Mouse (Mus musculus) liver, adult 10 weeks (tissue): ENCODE results near the gene Atat1. TPM values are rescaled to one million over a fixed set of nuclear protein-coding genes. Genes with fewer than 3 reads are reported as not detected.

Experiments
- polyA plus RNA-seq: library from polyadenylated mRNA; stranded (reverse); fragments of 350-450 nt; fragmentation: Illumina TruSeq; extraction: RNeasy Lipid Tissue Mini Kit (QIAGEN cat#74804); gene quantifications from one replicate; pipeline ENCODE4 v1.2.3, GENCODE M21; 2014; ENCODE audit warnings: low read depth, low replicate concordance

Atat1 gene
- polyA plus RNA-seq = 10.3 TPM

DNA sequence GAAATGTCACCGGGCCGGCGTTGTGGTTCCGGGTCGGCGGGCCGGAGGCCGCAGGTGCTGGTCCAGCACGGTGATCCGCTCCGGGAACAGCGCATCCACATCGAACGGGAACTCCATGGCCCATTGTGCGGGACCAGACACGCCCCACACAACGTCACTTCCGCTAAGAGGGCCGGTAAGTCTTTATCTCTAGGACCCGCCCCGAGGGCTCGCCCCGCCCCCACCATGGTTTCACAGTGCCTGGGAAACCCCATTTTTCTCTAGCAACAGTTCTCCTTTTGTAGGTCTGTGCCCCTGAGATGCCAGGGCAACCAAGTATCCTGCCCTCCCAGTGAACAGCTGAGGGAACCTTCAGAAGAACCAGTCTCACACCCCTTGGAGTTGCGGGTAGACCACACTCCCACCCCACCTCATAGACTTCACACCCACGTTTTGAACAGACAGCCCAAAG is at the start of gene Atat1:
TSS of gene Atat1 (minus strand) at position 157 of the 451 bp plus-strand sequence.

GRCm38 (mm10) chr17:35916297-35917142 is 6.6 kb upstream of the Atat1 start, which contains the start of the genes Mrps18b and Ppp1r10:
Gene Mrps18b, minus strand, starts transcription at chr17:35916389.
Gene Ppp1r10, plus strand, starts transcription at chr17:35916434.

DNA sequence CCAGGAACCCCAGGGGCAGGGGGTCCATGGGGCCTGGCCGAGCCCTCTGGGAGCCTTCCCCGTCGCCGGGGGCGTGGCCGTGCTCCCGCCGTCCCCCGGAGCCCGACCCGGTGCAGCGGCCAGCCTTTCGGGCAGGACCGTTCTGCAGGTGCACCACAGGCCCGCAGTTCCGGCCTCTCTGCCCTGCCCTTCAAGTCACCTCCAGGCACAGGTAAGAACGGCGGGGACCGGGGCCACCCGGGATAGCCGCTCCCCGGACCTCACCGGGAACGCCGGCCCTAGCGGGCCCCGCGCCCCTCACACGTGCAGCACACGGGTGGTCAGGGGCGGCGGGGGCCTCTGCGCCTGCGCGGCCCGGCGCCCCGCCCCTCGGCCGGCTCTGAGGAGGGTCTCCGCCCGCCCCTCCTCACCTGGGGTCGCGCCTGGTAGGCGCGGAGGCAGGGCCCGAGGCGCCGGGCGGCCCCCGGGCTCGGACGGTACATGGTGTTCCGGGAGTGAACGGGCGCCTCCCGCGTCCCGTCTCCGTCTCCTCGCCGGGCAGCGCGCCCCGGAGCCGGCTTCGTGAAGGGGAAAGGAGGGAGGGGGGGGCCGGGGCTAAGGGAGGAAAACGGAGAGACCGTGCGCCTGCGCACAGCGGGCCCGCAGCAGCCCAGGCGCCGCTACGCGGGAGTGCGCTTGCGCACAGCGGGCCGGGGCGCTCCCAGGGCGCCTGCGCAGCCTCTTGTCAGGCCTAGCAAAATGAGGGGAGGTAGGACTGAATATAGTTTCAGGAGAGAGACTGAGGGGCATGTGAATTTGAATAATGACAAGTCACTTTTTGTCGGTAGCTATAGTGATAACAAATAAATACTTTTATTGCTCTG is 12.9 kb downstream of the Atat1 start, which contains the start of gene 2310061I04Rik:
TSS of gene 2310061I04Rik (minus strand) at position 651 of the 863 bp plus-strand sequence.

DNA sequence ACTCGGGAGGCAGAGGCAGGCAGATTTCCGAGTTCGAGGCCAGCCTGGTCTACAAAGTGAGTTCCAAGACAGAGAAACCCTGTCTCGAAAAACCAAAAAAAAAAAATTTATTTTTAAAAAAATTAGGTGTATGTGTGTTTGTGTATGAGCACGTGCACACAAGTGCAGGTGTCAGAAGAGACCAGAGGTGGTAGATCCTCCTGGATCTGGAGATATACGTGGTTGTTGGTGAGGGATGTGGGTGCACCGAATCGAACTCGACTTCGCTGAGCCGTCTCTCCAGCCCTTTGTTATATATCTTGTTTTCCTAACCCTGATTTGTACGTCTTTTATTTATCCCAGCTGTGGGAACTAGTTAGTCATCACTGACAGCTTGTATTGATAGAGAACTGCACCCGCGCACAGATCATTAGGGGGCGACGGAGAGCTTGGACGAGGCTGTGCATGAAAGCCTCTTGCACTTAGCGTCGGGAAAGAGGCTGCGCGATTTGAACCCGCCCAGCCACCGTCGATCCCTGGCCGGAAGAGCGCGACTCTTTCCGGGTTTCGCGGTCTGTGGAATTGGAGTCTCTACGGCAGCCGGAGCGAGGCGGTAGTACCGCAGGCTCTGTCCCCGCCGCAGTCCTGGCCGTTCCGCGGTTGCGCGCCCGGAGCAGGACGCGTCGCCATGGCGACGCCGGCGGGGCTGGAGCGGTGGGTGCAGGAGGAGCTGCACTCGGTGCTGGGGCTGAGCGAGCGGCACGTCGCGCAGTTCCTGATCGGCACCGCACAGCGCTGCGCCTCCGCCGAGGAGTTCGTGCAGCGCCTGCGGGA is 30.4 kb downstream of the Atat1 start, which contains the start of gene Dhx16:
TSS of gene Dhx16 (plus strand) at position 575 of the 813 bp plus-strand sequence.

GRCm38 (mm10) chr17:35865481-35866280 is 44.2 kb downstream of the Atat1 start, which contains the start of gene Ppp1r18:
Gene Ppp1r18, plus strand, starts transcription at chr17:35865593.

DNA sequence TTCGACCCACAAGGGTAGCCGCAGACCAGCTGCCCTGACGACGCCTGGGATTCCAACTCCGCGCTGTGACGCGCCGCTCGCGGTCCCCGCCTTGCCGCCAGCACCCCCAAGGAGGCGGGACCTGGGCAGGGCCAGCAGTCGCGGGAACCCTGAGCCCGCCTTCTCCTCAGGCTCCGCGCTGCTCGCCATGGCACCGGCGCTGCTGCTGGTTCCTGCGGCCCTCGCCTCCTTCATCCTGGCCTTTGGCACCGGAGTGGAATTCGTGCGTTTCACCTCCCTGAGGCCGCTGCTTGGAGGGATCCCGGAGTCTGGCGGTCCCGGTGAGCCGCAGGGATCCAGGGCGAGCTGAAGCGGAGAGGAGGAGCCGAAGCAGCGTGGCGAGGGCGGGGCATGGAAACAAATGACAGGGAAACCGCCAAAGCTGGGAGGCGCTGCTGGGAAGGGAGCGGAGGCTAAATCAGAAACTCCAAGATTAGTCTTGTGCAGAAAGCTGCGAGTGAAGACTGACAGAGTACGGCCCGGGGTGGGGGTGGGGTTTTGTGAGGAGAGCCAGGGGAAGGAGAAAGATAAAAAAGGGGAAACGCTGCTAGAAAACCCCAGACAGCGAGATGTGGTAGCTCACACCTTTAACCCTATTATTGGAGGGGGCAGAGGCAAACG is 48.5 kb downstream of the Atat1 start, which contains the start of gene Nrm:
TSS of gene Nrm (plus strand) at position 121 of the 660 bp plus-strand sequence.

Other genes starting within 250 kb of the Atat1 start
- gene Vars2, start 242.5 kb downstream of the Atat1 start, polyA plus RNA-seq = 0.85 TPM
- gene Gtf2h4, start 236.3 kb downstream of the Atat1 start, polyA plus RNA-seq = 2.5 TPM
- 0.13 TPM for gene Ddr1, start 205.5 kb downstream of the Atat1 start, polyA plus RNA-seq
- 0.85 TPM for gene Ier3, start 88.4 kb downstream of the Atat1 start, polyA plus RNA-seq
- 3.9 TPM for gene Flot1, start 86.8 kb downstream of the Atat1 start, polyA plus RNA-seq
- 13.4 TPM for gene Tubb5, start 71.8 kb downstream of the Atat1 start, polyA plus RNA-seq
- 4.7 TPM for gene Mdc1, start 68.6 kb downstream of the Atat1 start, polyA plus RNA-seq
- 0.34 TPM for gene Nrm, start 48.8 kb downstream of the Atat1 start, polyA plus RNA-seq
- gene Ppp1r18, start 44.5 kb downstream of the Atat1 start, polyA plus RNA-seq = 1.1 TPM
- gene Dhx16, start 30.3 kb downstream of the Atat1 start, polyA plus RNA-seq = 39.3 TPM
- 17.0 TPM for gene 2310061I04Rik, start 12.6 kb downstream of the Atat1 start, polyA plus RNA-seq
- gene Mrps18b, start 6.3 kb upstream of the Atat1 start, polyA plus RNA-seq = 25.6 TPM
- 12.4 TPM for gene Ppp1r10, start 6.4 kb upstream of the Atat1 start, polyA plus RNA-seq
- 15.0 TPM for gene Abcf1, start 59.7 kb upstream of the Atat1 start, polyA plus RNA-seq
- gene Gnl1, start 69.8 kb upstream of the Atat1 start, polyA plus RNA-seq = 1.5 TPM
- gene Prr3, start 70.2 kb upstream of the Atat1 start, polyA plus RNA-seq = 1.4 TPM
- 3.9 TPM for gene H2-T24, start 110.5 kb upstream of the Atat1 start, polyA plus RNA-seq
- gene H2-T23, start 122.8 kb upstream of the Atat1 start, polyA plus RNA-seq = 29.7 TPM
- gene H2-T22, start 132.7 kb upstream of the Atat1 start, polyA plus RNA-seq = 46.2 TPM
- not detected for gene Gm6034, start 132.9 kb upstream of the Atat1 start, polyA plus RNA-seq
- gene Gm11127, start 148.3 kb upstream of the Atat1 start, polyA plus RNA-seq = not detected
- not detected for gene Gm19684, start 211.6 kb upstream of the Atat1 start, polyA plus RNA-seq
- not detected for gene Gm7030, start 219.3 kb upstream of the Atat1 start, polyA plus RNA-seq